Mouse (Mus musculus): ENCODE measurements around the gene Ptprn2. TPM values are rescaled to one million over a fixed set of nuclear protein-coding genes. Genes with fewer than 3 reads are reported as not detected.

Gene Ptprn2
- polyA plus RNA-seq, 1 experiment = not detected

DNA sequence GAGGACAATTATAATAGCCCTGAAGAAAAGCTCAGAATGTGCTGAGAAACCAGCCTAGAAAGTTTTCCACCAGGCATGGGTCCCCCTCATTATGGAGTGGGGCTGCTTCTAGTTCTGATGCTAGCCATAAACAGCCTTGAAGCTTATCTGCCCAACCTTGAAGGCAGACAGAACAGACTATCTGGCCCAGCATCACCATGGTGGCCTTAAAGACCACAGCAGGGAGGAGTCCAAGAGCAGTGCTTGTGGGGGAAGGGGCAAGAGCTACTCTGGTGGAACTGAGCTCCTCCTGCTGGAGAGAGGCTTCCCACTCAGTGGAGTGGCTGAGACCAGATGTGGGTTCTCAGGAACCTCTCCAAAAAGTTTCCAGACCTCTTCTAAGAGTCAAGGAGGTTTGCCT is 540.2 kb downstream of the Ptprn2 start:
- Histone ChIP-seq H3K27ac (ENCODE audit: insufficient read depth, low read depth, low read length) (no peak overlapping the region), H3K4me3 (ENCODE audit: insufficient read depth, low read length) (no peak overlapping the region), H3K4me1 (ENCODE audit: control insufficient read depth, insufficient read depth, low read length) (no peaks in the 10 kb centered on the region)
- TF ChIP-seq POLR2A (IDR thresholded peaks at IDR 0.05; ENCODE audit: borderline replicate concordance, low read depth, low read length) (no peak), CTCF (IDR thresholded peaks at IDR 0.05; ENCODE audit: low read depth, low read length) (no peak)

DNA sequence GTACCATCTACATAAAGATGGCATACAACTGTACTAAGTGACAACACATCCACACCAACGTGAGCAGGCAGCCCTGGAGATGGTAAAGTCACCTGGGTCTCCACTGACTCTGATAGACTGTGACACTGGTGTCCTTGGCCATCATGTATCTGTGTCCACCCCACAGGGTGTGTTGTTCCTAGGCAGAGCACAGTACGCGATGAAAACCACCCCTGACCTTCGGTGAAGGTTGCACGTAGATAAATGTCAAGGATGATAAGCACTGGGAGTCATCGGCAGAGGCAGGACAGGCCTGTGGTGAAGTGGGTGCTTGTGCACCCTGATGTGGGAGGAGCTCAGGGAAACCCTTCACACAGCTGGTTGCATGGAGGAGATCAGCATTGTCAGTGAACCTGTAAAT is 541.8 kb downstream of the Ptprn2 start:
- Histone ChIP-seq H3K27ac (ENCODE audit: insufficient read depth, low read depth, low read length) (no peak overlapping the region), H3K4me3 (ENCODE audit: insufficient read depth, low read length) (no peak overlapping the region), H3K4me1 (ENCODE audit: control insufficient read depth, insufficient read depth, low read length) (no peaks in the 10 kb centered on the region)
- no peak for TF ChIP-seq POLR2A (IDR thresholded peaks at IDR 0.05; ENCODE audit: borderline replicate concordance, low read depth, low read length)
- no peak for TF ChIP-seq CTCF (IDR thresholded peaks at IDR 0.05; ENCODE audit: low read depth, low read length)

DNA sequence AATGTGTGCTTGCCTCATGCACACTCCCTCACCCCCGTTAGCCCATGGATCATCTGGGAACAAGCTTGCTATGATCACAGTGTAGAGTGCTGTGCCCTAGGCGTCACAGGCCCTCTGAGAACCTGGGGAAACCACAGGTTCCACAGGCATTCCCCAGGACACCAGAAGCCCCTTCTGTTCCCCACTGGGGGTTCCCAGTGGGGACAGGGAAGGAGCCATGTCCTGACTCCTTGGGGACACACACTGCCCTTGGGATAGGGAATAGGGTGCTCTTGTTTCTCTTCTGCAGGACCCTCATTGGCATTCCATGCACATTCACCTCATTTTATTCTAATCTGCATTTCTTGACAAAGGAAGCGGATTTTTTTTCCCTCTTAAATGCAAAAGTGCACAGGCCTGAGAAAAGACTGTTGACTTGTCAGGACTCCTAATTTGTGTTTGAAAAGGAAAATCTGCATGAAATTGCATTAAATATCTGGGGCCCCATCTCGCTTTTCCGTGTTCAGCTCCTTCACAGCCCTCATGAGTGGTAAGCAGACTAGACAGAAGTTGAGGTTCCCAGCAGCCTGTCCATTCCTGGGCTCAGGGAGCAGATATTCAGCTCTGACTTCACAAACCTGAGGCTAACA is 542.9 kb downstream of the Ptprn2 start:
- H3K27ac ChIP-seq (ENCODE audit: insufficient read depth, low read depth, low read length) = no peak overlapping the region
- H3K4me1 ChIP-seq (ENCODE audit: control insufficient read depth, insufficient read depth, low read length) = no peaks in the 10 kb centered on the region
- TF ChIP-seq CTCF (IDR thresholded peaks at IDR 0.05; ENCODE audit: low read depth, low read length) = no peak
- TF ChIP-seq POLR2A (IDR thresholded peaks at IDR 0.05; ENCODE audit: borderline replicate concordance, low read depth, low read length) = no peak
- no peak overlapping the region for H3K4me3 ChIP-seq (ENCODE audit: insufficient read depth, low read length)

DNA sequence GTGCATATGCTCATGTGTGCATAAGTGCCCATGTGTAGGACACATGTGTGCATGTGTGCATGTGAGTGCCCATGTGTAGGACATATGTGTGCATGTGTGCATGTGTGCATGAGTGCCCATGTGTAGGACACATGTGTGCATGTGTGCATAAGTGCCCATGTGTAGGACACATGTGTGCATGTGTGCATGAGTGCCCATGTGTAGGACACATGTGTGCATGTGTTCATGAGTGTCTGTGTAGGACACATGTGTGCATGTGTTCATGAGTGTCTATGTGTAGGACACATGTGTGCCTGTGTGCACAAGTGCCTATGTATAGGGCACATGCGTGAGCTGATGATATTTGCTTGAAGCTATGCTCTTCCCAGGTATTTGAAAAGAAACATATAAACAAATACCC is 547.7 kb downstream of the Ptprn2 start:
- Histone ChIP-seq H3K27ac (ENCODE audit: insufficient read depth, low read depth, low read length) (no peak overlapping the region), H3K4me1 (ENCODE audit: control insufficient read depth, insufficient read depth, low read length) (no peaks in the 10 kb centered on the region), H3K4me3 (ENCODE audit: insufficient read depth, low read length) (no peak overlapping the region)
- TF ChIP-seq CTCF (IDR thresholded peaks at IDR 0.05; ENCODE audit: low read depth, low read length) (no peak), POLR2A (IDR thresholded peaks at IDR 0.05; ENCODE audit: borderline replicate concordance, low read depth, low read length) (no peak)

DNA sequence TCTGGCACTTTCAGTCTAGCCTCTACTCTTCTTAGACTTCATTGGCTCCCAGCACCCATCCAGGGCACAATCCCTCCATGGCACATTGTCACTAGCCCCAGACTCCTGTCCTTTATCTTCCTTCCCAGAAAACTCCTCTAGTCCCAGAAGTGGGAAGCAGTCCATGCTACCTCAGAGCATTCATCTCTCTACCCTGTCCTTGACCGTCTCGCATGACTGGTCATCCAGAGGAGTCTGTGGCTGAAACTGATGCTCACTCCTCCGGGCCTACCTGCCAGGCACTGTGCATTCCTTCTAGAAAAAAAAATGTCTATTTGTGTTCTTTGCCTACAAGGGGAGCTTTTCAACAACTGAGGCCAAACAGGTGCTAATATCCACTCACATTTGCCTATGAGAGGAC is 549.0 kb downstream of the Ptprn2 start:
- TF ChIP-seq CTCF (IDR thresholded peaks at IDR 0.05; ENCODE audit: low read depth, low read length) (no peak), POLR2A (IDR thresholded peaks at IDR 0.05; ENCODE audit: borderline replicate concordance, low read depth, low read length) (no peak)

DNA sequence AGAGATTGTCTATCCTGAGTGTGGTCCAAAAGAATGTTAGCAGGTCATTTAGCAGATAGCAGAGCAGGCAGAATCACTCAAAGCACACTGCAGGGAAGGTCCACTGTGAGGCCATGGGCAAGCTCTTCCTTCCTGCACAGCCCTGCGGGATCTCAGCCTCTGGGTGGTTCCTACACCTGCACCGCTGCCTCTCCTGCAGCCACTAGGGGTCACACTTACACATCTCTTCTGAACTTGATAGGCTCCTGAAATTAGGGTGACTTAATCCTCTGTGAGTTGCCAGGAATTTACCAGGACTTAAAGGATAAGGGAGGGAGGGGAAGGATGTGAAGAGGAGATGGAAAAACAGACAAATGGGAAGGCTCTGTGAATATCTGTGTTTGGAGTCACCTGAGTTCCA is 549.7 kb downstream of the Ptprn2 start:
- Histone ChIP-seq H3K4me3 (ENCODE audit: insufficient read depth, low read length) (no peak overlapping the region), H3K4me1 (ENCODE audit: control insufficient read depth, insufficient read depth, low read length) (no peaks in the 10 kb centered on the region), H3K27ac (ENCODE audit: insufficient read depth, low read depth, low read length) (no peak overlapping the region)
- TF ChIP-seq POLR2A (IDR thresholded peaks at IDR 0.05; ENCODE audit: borderline replicate concordance, low read depth, low read length) (no peak), CTCF (IDR thresholded peaks at IDR 0.05; ENCODE audit: low read depth, low read length) (no peak)

More for the DNA sequence above, 549.0 kb downstream of the Ptprn2 start:
- no peak overlapping the region for H3K27ac ChIP-seq (ENCODE audit: insufficient read depth, low read depth, low read length)
- H3K4me3 ChIP-seq (ENCODE audit: insufficient read depth, low read length) = no peak overlapping the region
- no peaks in the 10 kb centered on the region for H3K4me1 ChIP-seq (ENCODE audit: control insufficient read depth, insufficient read depth, low read length)

DNA sequence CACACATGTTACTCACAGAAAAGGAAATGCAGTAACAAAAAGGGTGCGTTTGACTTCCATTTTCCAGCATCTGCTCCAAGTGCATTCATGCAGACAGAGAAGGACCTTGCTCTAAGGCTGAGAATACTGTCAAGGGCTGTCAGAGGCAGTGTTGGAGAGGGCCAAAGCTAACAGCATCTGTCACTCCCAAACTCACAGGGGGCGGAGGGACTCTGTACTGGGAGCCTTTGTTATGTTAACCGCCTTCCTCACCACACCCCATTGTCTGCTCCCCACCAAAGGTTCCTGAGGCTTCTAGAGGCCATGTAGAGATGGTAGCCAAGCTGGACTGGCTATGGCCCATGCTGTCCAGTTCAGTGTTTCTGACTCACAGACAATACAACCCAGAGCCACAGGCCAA is 553.9 kb downstream of the Ptprn2 start:
- TF ChIP-seq POLR2A (IDR thresholded peaks at IDR 0.05; ENCODE audit: borderline replicate concordance, low read depth, low read length) (no peak), CTCF (IDR thresholded peaks at IDR 0.05; ENCODE audit: low read depth, low read length) (no peak)
- H3K4me3 ChIP-seq (ENCODE audit: insufficient read depth, low read length) = no peak overlapping the region

DNA sequence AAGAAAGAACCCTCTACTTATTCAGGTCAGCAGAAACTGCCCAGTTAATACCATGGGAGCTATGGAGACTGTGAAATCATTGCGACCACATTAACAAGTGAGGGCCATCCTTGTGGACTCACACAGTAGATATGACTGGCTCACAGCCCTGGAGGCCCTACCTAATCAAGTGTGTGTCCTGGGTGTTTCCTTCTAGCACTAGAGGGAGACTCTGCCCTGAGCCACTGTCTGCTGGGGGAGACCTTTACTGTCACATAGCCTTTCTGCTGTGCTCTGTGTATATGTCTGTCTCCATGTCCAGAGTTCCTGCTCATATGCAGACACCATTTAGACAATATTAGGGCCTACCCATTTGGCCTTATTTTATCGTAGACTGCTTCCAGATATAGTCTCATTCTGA is 555.9 kb downstream of the Ptprn2 start:
- no peak for TF ChIP-seq POLR2A (IDR thresholded peaks at IDR 0.05; ENCODE audit: borderline replicate concordance, low read depth, low read length)
- TF ChIP-seq CTCF (IDR thresholded peaks at IDR 0.05; ENCODE audit: low read depth, low read length) = no peak
- no peaks in the 10 kb centered on the region for H3K4me1 ChIP-seq (ENCODE audit: control insufficient read depth, insufficient read depth, low read length)
- no peak overlapping the region for H3K4me3 ChIP-seq (ENCODE audit: insufficient read depth, low read length)
- no peak overlapping the region for H3K27ac ChIP-seq (ENCODE audit: insufficient read depth, low read depth, low read length)

More for the DNA sequence above, 553.9 kb downstream of the Ptprn2 start:
- H3K4me1 ChIP-seq (ENCODE audit: control insufficient read depth, insufficient read depth, low read length) = no peaks in the 10 kb centered on the region
- no peak overlapping the region for H3K27ac ChIP-seq (ENCODE audit: insufficient read depth, low read depth, low read length)

DNA sequence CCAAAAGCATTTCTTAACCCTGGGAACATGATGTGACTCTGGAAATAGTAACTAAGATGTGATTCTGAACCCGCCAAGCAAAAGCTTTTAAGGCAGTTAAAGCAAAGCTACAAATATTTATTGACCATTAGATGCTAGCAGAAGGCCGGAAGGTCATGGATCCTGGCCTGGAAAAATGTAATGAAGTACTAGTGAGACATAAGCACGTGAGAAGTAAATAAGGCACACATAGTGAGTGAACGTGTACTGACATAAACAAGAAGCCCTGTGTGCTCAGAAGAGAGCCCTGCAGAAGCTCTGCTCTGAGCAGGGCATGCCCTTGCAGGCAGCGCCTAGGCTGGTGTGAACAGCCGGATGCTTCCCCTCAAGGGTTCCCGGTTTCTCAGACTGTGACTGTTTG is 557.2 kb downstream of the Ptprn2 start:
- TF ChIP-seq POLR2A (IDR thresholded peaks at IDR 0.05; ENCODE audit: borderline replicate concordance, low read depth, low read length) (no peak), CTCF (IDR thresholded peaks at IDR 0.05; ENCODE audit: low read depth, low read length) (no peak)
- H3K4me1 ChIP-seq (ENCODE audit: control insufficient read depth, insufficient read depth, low read length) = no peaks in the 10 kb centered on the region
- no peak overlapping the region for H3K27ac ChIP-seq (ENCODE audit: insufficient read depth, low read depth, low read length)
- no peak overlapping the region for H3K4me3 ChIP-seq (ENCODE audit: insufficient read depth, low read length)

DNA sequence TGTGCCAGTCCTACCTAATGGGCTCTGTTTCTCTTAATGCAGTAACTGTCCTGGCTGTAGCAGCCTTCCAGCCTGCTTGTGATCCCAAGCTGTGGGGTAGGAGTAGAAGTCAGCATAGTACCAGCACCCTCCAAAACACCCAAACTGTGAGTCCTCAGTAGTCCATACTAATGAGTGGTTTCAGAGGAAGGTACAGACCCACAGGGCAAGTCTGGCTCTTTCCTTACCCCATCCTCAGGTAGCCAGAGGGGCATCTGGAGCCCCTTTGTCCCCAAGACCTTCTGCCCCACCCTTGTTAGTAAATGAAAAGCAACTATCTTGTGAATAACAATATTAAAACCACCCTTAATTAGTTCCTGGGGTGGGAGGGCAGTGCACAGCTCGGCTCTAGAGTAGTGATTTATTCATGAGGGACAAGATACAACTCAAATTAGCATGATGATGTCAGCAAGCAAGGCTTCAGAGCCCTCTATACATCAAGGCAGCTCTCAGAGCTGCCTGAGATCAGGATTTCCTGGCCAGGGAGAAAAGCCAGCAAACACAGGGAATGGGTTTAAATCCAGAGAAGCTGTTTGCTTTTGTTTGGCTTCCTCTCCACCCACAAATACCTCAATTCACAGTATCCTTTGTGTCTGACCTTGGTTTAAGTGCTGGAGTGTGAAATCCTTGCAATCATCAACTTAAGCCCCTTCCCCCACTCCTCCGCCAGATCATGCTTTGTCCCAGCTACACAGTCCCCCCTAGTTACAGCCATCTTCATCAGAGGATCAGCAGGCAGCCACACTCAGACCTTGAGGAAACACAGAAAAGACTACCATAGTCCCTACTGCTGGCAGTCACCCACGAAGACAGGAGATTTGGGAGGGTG is 562.1 kb downstream of the Ptprn2 start:
- no peaks in the 10 kb centered on the region for H3K4me1 ChIP-seq (ENCODE audit: control insufficient read depth, insufficient read depth, low read length)
- no peak overlapping the region for H3K27ac ChIP-seq (ENCODE audit: insufficient read depth, low read depth, low read length)
- no peak overlapping the region for H3K4me3 ChIP-seq (ENCODE audit: insufficient read depth, low read length)
- TF ChIP-seq POLR2A (IDR thresholded peaks at IDR 0.05; ENCODE audit: borderline replicate concordance, low read depth, low read length) = no peak
- TF ChIP-seq CTCF (IDR thresholded peaks at IDR 0.05; ENCODE audit: low read depth, low read length) = no peak

Data from bone marrow macrophage, adult 2 months (primary cell).